Mouse (Mus musculus) kidney, postnatal 14 days (tissue): ENCODE measurements around the gene Cdkn3.
A peak's percentile ranks its signal among the peaks of the same experiment; 100 is the strongest.
"Not testable (repeated sequence)": the region's sequence is repeated elsewhere in the genome, so short reads cannot be mapped to it uniquely, and the experiment has no call there.

Experiments
- DNase-seq: peaks from one replicate; pipeline ENCODE4 v3.0.0; 2022; ENCODE audit warnings: mixed read lengths

Gene Cdkn3

GRCm38 (mm10) chr14:46785247-46785646 is 24.9 kb downstream of the Cdkn3 start:
- no peak for DNase-seq

GRCm38 (mm10) chr14:46787454-46787786 is 27.1 kb downstream of the Cdkn3 start:
- DNase-seq: no peak

GRCm38 (mm10) chr14:46787787-46788504 is 27.6 kb downstream of the Cdkn3 start, which contains the start of gene Cnih1:
Gene Cnih1, minus strand, starts transcription at chr14:46788411.
- peak; percentile 94 for DNase-seq

GRCm38 (mm10) chr14:46788505-46788901 is 28.2 kb downstream of the Cdkn3 start:
- DNase-seq: no peak

GRCm38 (mm10) chr14:46790303-46790702 is 30.0 kb downstream of the Cdkn3 start:
- no peak for DNase-seq

GRCm38 (mm10) chr14:46790723-46791122 is 30.4 kb downstream of the Cdkn3 start:
- DNase-seq: no peak

GRCm38 (mm10) chr14:46794157-46794556 is 33.8 kb downstream of the Cdkn3 start:
- no peak for DNase-seq

GRCm38 (mm10) chr14:46800684-46801345 is 40.5 kb downstream of the Cdkn3 start:
- DNase-seq: peak; percentile 16

GRCm38 (mm10) chr14:46803259-46803658 is 42.9 kb downstream of the Cdkn3 start:
- DNase-seq: no peak

- DNase-seq: peak; percentile 28
Measured at GRCm38 (mm10) chr14:46803791-46804190, 43.5 kb downstream of the Cdkn3 start.

- DNase-seq: no peak
Measured at GRCm38 (mm10) chr14:46806186-46806585, 45.8 kb downstream of the Cdkn3 start.

- DNase-seq: no peak
Measured at GRCm38 (mm10) chr14:46807927-46808326, 47.6 kb downstream of the Cdkn3 start.

- DNase-seq: no peak
Measured at GRCm38 (mm10) chr14:46815640-46816039, 55.3 kb downstream of the Cdkn3 start.

GRCm38 (mm10) chr14:46816916-46817622 is 56.7 kb downstream of the Cdkn3 start:
- DNase-seq: no peak

- DNase-seq: no peak
Measured at GRCm38 (mm10) chr14:46818743-46819142, 58.4 kb downstream of the Cdkn3 start.

GRCm38 (mm10) chr14:46819961-46820360 is 59.6 kb downstream of the Cdkn3 start:
- DNase-seq: not testable (repeated sequence)
